Mouse (Mus musculus): ENCODE results near the gene Dhrs7.
"Not testable (repeated sequence)": the region's sequence is repeated elsewhere in the genome, so short reads cannot be mapped to it uniquely, and the experiment has no call there.

The Dhrs7 gene

DNA sequence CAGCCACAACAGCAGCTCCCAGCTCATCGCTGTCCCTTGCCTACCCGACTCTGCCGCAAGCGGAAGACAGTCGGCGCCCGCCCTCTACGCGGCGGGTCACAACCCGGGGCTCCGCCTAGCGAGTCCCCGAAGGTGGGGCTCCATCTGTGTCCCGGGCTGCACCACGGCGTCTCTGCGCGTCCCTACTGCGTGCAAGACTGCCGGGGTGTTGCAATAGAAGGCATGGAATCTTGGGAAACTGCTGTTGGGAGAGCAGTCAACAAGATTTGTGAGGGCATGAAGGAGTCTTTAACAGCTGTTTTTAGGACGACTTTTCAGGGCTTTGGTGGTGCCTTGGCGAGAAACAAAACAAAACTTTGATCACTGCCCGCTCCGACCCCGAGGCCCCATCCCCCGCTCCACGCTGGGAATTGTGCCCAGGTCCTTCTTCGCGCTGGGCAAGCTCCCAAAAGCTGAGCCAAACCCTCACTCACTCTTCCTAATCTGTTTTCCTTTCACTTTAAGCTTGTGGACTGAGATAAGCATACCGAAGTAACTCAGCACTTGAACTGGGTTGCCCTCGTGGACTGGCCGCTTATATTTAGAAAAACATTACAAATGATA is at the start of gene Dhrs7:
Gene Dhrs7 (minus strand): TSS at position 175 of the 603 bp plus-strand sequence.
- DNase-seq (ENCODE audit: low spot score), result peak; percentile 58

DNA sequence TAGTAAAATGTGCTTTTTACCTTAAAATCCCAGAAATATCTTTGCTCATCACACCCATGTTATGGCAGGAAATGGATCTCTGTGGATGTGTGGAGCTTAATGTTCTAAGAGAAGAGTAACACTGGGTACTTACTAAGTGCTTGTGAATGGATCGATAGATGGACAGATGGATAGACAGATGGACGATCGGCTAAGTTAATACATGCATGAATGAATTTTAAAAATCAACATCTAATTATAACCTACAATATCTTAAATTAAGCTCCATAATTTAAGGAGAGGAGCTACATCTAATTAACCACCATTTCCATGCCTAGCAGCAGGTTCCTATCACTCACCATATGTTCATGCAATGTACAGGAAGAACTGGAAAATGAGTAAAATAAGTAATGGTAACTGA is 45.3 kb upstream of the Dhrs7 start:
- DNase-seq (ENCODE audit: low spot score), result no peak

DNA sequence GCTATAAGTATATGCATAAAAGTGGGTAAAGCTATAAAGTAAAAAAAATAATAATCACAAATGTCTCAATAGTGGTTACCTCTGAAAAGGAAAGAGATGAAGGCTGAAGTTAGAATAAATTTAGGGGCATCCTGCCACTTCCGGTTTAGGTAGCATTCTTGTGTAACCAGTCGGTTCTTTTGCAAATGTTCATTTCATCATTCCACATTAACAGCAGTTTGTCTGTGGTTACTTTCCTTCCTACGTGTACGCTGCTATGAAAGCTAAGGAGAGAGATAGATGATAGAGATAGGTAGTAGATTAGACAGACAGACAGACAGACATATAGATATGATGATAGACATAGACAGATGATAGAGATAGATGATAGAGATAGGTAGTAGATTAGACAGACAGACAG is 39.4 kb upstream of the Dhrs7 start:
- no peak for DNase-seq (ENCODE audit: low spot score)

DNA sequence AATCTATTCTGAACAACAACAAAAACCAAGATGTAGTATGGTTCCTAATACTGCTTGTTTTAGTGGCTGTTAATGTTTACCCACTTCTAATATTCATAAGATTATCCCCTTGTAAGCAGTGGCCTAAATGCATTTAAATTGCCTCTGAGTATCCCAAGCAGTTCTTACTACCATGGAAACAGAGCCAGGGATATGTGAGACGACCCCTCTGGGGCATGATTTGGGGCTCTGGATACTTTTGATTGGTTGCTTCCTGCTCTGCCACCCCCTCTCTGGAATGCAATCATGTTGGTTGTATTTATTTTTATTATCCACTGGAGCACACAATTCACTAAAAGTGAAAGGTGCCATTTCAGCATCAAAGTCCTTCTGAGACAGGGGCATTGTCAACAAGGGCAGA is 35.3 kb upstream of the Dhrs7 start:
- DNase-seq (ENCODE audit: low spot score), result no peak

DNA sequence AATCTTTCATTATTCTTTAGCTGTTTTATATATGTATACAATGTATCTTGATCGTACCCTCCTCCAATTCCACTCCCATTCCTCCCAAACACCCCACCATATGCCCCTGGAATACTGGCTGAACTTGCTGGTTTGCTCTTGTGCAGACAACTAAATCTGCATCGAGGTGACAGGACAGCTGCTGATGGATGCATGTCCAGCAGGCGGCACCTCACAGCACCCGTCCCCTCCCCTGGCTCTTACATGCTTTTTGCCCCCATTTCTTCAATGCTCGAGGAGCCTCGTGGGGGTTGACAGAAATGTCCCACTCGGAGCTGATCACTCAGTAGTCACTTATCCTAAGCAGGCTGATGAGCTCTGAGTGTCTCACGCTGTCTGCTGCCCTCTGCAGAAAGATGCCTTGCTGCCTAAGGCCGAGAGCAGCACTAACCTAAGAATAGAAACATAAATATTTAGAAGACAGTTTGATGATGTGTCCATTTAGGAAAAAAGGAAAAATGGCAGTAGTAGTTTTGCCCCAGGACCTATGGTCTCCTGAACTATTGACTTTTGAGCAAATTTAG is 30.3 kb upstream of the Dhrs7 start:
- no peak for DNase-seq (ENCODE audit: low spot score)

DNA sequence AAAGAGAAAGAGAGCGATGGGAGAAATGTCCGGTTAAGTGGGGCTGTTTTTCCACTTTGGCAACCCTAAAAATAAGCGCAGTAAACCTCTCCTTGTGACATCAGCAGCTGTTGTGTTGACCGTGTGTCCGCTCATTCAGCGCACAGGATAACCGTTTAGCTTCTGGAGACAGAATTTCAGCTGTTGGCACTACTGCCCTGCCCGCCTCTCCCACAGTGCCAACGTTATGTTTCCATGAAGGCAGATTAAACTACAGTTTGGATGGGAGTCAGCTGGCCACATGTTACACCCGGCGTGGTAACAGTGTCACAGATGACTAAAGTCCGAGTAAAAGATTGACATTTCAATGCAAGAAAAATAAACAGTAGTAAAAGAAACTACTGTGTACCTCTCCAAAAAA is 29.7 kb upstream of the Dhrs7 start:
- DNase-seq (ENCODE audit: low spot score), result no peak

DNA sequence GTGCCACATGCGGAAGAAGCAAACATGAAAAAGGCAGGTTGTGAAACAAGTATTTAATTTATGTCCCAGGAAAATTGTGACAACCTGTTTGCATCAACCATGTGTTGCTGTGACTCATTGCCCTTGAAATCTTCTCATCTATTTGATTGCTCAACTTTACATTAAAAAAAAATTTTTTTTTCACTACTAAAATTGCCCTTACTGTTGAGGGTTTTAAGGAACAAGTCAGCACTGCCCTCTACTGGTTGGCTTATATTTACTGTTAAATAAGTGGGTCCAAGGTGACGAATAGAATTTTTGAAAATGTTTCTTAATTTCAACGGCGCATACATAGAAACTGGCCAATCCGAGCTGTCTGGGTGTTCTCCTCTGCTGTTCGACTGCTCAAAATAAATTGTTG is 29.2 kb upstream of the Dhrs7 start:
- no peak for DNase-seq (ENCODE audit: low spot score)

DNA sequence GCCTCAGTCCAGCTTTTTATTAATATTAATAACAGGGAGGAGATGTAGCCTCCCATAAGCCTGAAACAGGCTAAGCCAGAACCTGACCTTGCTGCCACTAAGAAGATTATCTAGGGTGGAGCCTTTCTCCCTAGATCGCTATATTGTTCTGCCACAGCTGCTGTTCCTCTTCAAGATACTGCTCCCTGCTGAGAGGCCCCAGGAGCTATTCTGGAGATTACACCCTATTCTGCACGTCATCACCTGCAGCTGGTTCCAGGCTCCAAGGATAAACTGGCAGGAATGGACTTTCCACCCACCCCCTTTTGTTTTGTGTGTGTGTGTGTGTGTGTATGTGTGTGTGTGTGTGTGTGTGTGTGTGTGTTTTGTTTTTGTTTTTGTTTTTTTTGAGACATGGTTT is 23.6 kb upstream of the Dhrs7 start:
- DNase-seq (ENCODE audit: low spot score), result not testable (repeated sequence)

DNA sequence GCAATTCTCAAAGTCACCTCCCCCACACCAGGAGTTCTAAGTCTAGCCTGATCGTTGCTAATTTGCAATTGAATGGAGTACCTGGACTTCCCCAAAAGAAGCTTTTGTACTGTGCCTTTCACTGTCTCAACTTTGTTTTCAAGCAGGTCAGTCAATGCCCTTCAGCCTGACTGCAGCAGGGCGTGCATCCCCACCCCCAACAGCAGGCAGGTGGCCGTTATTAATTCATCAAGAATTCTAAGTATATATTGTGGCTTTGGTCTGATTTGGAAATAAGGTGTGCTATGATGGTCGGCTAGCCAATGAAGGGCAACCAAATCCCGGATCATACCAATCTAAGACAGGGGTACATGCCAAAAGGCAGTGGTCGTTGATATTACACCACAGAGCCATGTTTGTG is 23.0 kb upstream of the Dhrs7 start:
- DNase-seq (ENCODE audit: low spot score), result not testable (repeated sequence)

DNA sequence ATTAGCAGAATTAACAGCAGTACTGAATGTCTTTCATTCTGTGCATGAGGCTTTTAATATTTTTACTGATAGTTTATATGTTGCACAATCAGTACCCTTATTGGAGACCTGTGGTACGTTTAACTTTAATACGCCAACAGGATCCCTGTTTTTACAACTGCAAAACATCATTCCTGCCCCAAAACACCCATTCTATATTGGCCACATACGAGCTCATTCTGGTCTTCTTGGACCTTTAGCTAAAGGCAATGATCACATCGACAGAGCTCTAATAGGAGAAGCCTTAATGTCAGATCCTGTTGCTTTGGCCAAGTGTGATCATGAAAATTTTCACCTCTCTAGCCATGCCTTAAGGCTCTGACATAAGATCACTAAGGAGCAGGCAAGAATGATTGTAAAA is 21.9 kb upstream of the Dhrs7 start:
- not testable (repeated sequence) for DNase-seq (ENCODE audit: low spot score)

DNA sequence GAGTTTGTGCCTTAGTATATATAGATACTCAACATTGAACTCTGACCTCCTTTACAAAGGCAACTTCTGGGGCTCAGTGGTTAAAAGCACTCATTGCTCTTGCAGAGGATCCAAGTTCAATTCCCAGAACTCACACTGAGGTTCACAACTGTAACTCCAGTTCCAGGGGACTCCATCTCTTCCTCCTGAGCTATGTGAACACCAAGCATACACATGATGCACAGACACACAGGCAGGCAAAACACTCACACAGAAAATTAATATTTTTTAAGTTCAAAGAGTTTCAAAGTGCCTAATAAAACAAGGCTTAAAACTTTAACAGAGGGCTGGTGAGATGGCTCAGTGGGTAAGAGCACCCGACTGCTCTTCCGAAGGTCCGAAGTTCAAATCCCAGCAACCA is 18.9 kb upstream of the Dhrs7 start:
- DNase-seq (ENCODE audit: low spot score), result no peak

DNA sequence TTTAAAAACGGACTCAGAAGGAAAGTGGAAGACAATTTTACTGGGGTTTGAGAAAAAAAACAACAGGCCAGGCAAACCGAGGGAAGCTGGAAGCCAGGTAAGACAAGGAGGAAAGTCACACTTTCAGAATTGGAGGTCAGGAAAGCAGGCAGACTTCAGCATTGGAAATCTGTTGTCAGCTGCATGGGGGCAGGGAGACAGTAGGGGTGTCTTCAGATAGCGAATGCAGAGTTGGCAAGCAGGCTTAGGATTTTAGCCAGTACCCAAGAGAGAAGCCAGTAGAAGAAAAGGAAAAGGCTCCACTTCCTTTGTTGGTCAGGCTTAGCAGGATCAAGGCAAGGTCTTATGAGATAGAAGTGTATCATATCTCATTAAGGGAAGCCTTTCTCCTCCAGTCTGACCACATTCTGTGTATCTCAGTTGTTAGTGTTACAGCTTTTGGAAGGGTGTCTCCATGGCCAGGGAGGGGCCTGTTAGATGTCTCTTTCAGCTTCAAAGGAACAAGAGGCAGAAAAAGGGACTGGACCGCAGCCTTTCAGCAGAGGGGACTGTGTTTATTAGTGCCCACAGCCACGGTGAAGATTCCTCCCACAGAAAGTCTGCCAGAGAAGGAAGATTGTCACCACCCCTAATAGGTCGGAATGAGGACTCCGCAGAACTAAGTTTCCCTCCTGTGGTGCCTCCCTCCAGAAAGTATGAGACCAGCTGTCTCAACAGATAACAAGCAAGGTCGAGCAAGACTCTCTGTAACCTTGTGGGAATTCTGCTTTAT is 18.0 kb upstream of the Dhrs7 start:
- no peak for DNase-seq (ENCODE audit: low spot score)

DNA sequence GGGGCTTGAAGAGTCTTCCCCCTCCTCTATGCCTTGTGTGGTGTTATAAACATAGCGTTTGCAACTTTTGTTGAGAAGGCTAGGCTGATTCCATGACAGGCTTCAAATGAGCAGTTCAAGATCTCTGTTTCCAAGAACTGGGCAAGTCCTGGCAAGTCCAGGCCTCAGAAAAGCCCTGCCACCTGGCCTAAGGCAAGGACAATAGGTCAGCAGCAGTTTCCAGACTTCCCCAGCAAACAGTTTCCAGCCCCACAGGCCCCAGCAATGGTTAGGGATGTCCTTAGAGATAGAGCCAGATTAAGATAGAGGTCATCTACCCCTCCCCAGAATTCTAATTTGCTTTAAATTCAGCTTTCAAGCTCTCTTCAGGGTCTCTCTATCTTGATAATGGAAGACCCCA is 17.2 kb upstream of the Dhrs7 start:
- no peak for DNase-seq (ENCODE audit: low spot score)

DNA sequence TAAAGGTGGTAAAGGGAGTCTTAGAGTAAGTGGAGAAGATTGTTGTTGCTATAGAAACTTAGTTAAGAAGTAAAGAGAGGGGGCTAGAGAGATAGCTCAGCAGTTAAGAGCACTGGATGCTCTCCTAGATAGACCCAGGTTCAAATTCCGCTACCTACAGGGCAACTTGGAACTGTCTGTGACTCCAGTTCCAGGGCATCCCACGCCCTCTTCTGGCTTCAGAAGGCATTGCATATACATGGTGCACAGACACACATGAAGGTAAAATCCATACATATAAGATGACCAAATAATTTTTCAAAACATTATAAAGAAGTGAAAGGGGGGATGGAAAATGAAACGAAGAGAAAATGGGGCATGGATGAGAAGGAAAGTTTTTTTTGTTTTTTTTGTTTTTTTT is 14.9 kb upstream of the Dhrs7 start:
- no peak for DNase-seq (ENCODE audit: low spot score)

DNA sequence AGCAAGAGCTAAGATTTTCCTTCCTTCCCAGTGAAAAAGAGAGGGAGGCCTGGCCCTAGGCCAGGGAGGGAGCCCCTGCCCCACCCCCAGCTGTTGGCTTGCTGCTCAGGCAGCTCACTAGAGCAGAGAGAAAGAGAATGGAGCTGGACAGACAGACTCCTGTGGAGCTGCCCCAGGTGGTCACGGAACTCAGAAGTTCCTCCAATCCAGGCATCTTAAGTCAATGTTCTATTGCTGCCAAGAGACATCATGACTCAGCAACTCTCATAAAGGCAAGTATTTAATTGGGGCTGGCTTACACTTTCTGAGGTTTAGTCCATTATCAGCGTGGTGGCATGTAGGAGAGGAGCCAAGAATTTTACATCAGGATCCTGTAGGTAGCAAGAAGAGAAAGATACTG is 10.1 kb upstream of the Dhrs7 start:
- DNase-seq (ENCODE audit: low spot score), result no peak

DNA sequence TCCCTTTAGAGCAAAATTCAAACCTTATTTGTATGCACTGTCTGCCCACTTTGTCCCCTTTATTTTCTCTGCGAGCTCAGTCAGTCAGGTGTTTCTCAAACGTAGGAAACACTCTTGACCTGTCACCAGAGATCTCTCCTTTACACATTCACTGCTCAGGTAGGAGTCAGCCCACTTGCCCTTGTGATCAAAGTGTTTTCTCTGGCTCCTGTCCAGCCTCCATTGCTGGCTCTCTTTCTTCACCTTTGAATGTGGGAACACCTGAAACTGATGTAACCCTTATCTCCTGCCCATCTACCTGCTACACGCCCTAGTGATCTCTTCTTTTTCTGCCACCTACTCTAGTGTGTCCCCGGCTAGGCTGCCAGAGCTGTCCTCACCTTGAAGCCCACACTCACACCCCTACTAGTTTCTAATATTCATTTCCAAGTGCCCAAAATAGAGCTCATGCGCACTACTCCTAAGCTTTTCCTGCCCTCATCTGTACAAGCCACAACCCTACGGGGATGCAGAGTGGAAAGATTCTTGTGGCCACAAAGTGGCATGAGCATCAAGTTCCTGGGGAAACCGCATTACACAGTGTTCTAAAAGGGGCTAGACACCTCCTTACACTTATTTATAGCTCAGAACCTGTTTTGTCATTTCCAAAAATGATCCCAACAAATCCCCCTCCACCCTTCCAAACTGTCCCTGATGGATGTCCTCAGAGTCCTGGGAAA is 9.5 kb upstream of the Dhrs7 start:
- DNase-seq (ENCODE audit: low spot score), result no peak

DNA sequence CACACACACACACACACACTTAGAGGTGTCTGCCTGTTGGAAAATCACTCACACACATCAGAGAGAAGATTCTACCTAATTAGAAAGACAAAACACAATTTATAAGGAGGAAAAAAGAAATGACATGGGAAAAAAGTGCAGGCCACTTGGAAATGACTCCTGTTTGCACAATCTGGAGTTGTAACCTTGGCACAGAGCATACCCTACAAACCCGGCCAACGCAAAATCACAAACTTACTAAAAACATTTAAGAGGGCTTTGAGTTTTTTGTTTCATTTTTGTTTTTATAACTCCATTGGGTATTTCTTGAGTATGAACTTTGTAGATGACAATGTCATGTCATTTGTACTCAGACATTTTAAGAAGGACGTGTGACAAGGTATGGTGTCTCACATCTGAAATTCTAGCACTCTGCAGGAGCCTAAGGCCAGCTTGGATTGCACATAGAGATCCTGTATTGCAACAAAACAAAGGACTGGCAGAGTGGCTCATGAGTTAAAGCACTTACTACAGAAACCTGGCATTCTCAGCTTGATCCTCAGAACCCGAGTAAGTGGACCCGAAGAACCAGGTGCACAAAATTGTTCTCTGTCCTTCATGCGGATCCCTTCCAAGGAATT is 6.9 kb upstream of the Dhrs7 start:
- no peak for DNase-seq (ENCODE audit: low spot score)

DNA sequence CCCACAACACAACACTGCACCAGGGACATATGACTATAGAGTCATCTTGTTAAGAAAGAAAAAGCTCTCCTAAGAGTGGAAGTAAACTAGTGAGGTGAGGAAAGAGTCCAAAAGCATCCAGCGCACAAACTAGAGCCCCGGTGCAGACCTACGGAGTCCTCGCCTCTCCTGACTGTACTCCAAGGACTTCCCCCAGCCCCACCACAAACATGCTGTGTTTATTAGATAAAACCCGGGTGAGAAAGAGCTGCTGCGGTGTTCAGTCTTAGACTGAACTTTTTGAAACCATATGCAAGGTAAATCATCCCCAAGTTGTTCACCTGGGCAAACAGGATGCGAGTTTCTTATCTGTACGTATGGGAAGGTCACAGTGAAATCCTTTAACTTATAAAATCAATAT is 6.2 kb upstream of the Dhrs7 start:
- no peak for DNase-seq (ENCODE audit: low spot score)

DNA sequence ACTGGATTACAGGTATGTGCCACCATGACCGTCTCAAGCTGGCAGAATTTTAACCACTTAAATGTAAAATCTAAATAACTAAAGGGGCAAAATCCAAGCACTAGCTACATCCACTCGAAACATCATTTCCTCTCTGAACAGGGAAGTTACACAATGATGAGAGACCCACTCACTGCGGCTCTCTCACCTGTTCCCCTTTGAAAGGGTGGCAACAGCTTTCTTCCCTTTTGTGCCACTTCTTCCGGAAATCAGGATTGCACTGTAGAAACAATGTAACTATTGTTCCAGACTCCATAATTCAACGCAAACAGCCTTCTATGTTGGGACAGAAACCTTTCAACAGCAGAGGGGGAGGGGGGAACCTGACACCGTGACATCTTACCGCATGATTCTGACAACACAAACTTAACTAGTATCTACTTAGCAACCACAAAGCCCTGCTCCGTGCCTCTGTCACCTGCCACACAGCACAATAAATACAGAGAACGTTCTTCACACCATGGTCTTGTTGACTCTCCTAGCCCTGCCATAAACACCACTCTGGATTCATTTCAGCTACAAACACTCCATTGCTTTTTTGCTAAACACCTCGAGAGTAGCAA is 3.3 kb upstream of the Dhrs7 start:
- no peak for DNase-seq (ENCODE audit: low spot score)

DNA sequence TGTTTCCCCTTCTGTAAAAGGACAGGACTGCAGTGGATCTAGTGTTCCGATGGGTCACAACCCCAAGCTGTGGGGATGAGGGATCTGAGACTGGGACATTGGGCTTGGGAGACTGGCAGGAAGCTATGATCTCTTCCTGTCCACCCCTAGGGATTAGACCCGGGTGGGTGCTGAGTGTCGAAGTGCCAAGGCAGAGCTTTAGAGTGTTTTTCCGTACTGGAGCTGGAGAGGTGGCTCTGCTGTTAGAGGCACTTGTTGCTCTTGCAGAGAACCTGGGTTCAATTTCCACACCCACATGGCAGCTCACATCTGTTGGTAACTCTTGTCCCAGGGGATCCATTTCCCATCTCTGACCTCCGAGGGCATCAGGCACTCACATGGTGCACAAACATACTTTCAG is 1.3 kb upstream of the Dhrs7 start:
- DNase-seq (ENCODE audit: low spot score), result no peak

DNA sequence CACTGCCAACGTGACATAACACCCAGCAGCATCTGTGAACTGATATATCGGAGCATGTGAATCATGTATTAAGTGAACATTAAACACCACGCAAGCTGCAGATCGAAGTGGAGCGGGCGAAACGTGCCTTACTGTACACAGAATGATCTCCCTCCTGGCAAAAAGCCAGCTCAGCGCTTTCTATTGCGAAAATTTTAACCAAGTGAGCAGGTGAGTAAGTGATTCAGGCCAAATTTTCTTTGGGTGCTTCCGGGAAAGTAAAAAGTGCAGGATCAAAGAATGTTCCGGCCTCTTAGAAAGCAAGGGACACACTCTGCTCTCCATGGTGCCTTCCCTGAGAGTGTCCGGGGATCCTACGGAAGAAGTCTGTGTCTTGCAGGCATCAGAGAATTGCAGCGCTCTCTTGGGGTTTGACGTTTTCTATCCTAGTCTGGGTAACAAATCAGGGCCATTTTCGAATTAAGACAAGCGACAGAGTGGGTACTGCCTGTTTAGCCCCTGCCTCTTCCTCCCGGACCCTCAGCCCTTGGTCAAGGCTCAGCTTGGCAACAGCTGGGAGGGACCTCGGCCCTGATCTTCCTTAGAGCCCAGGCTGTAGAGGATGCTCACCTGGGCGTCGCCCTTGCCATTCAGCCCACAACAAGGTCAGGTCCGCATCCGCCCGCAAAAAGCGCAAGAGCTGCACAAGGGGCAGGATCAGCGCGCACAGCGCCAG is 532 bp downstream of the Dhrs7 start:
- DNase-seq (ENCODE audit: low spot score), result no peak

DNA sequence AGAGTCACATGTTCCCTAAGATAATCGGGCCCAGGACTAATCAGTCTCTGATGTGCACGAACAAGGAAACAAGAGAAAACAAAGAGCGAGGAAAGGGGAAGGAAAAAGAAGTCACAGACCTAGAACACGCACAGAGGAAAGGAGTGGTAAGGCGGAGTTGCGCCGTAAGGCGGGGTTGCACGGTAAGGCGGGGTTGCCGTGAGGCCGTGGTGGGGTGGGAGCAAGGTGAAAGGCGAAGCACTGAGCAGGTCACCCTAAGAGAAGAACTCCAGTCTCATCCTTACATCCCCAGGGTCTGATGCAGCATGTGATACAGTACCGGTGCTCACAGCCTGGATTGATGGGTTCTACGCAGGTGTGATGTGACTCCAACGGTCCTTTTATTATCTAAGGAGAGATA is 8.9 kb downstream of the Dhrs7 start:
- DNase-seq (ENCODE audit: low spot score), result no peak
